Mouse (Mus musculus) liver, embryonic 11.5 days (tissue): ENCODE results near the gene Celf5. TPM values are rescaled to one million over a fixed set of nuclear protein-coding genes. Genes with fewer than 3 reads are reported as not detected.

Experiments
- ATAC-seq: fragments of 200-750 bp; cut with Nextera tagmentation; replicated peaks from 2 replicates; pipeline ENCODE4 v1.8.0; 2017; ENCODE audit warnings: moderate number of reproducible peaks, mild to moderate bottlenecking, moderate TSS enrichment, moderate library complexity; ENCODE audit not compliant: low FRiP score
- DNase-seq: peaks from one replicate; pipeline ENCODE4 v3.0.0-alpha.2; 2017; ENCODE audit warnings: low spot score
- H3K27ac ChIP-seq: fragments of 300-500 bp; sonication (generic); 2 replicates; pipeline ENCODE4 v1.5.1; 2014; ENCODE audit warnings: mild to moderate bottlenecking, low read depth, low read length, control low read depth
- H3K27me3 ChIP-seq: fragments of 300-500 bp; sonication (generic); replicated peaks from 2 replicates; pipeline ENCODE4 v1.6.1; 2014; ENCODE audit warnings: low read length, mixed read lengths; ENCODE audit not compliant: control insufficient read depth, insufficient read depth
- H3K36me3 ChIP-seq: fragments of 300-500 bp; sonication (generic); 2 replicates; pipeline ENCODE4 v1.6.1; 2014; ENCODE audit warnings: mild to moderate bottlenecking, low read length, moderate library complexity, mixed read lengths; ENCODE audit not compliant: control insufficient read depth, insufficient read depth
- H3K4me1 ChIP-seq: fragments of 300-500 bp; sonication (generic); replicated peaks from 2 replicates; pipeline ENCODE4 v1.6.1; 2014; ENCODE audit warnings: low read length, mixed read lengths; ENCODE audit not compliant: control insufficient read depth, insufficient read depth
- H3K4me2 ChIP-seq: fragments of 300-500 bp; sonication (generic); 2 replicates; pipeline ENCODE4 v1.6.1; 2014; ENCODE audit warnings: mild to moderate bottlenecking, control low read depth, moderate library complexity
- H3K4me3 ChIP-seq: fragments of 300-500 bp; sonication (generic); 2 replicates; pipeline ENCODE4 v1.5.1; 2014; ENCODE audit warnings: low read depth, low read length, control low read depth
- H3K9ac ChIP-seq: fragments of 300-500 bp; sonication (generic); 2 replicates; pipeline ENCODE4 v1.6.1; 2014; ENCODE audit warnings: low read depth, low read length, control low read depth
- H3K9me3 ChIP-seq: fragments of 300-500 bp; sonication (generic); 2 replicates; pipeline ENCODE4 v1.6.1; 2016; ENCODE audit warnings: low read length, inconsistent platforms, mixed read lengths; ENCODE audit not compliant: control insufficient read depth
- WGBS: fragments of 180-500 bp; shearing (Covaris S2); extraction: QIAGEN DNeasy Blood & Tissue Kit; methylation state at CpG from one replicate; pipeline ENCODE4 v1.1.7; 2014; 5-methylcytosine and 5-hydroxymethylcytosine counted together
- polyA plus RNA-seq: library from polyadenylated mRNA; unstranded; fragments of >200 nt; fragmentation: Nextera tagmentation; extraction: Ambion mirVana; gene quantifications from 2 replicates; pipeline ENCODE4 v1.2.1, GENCODE M21; 2014

Celf5 gene
- polyA plus RNA-seq, 1 experiment from 2014 or later: not detected

- DNase-seq: no peak
- H3K4me1 ChIP-seq: peaks cover 78% of the 10 kb centered on the region
- H3K27ac ChIP-seq: 0 out of 2 replicates have a peak overlapping the region, but pooled peaks have one; percentile 55
- H3K4me2 ChIP-seq: no peak overlapping the region
- no peak overlapping the region for H3K4me3 ChIP-seq
- H3K9me3 ChIP-seq: no peaks in the 10 kb centered on the region
- no peaks in the 10 kb centered on the region; the same call in 1 of the 2 replicates for H3K27me3 ChIP-seq
- ATAC-seq: no peak
- no peak overlapping the region for H3K9ac ChIP-seq
- no peaks in the 10 kb centered on the region for H3K36me3 ChIP-seq
Observed at GRCm38 (mm10) chr10:81414682-81415081, 67.8 kb downstream of the Celf5 start.

GRCm38 (mm10) chr10:81413310-81414261 is 68.9 kb downstream of the Celf5 start:
- no peak for DNase-seq
- WGBS: 28% methylated on average over 26 of the region's 26 CpGs
- Histone ChIP-seq H3K27me3 (no peaks in the 10 kb centered on the region; the same call in none of the 2 replicates), H3K4me1 (peaks cover 83% of the 10 kb centered on the region), H3K9ac (peak overlapping the region; percentile 46; the same call in 1 of the 2 replicates), H3K27ac (peak overlapping the region; percentile 55), H3K4me2 (peak overlapping the region; percentile 52), H3K9me3 (no peaks in the 10 kb centered on the region), H3K4me3 (0 out of 2 replicates have a peak overlapping the region, but pooled peaks have one; percentile 12), H3K36me3 (no peaks in the 10 kb centered on the region)
- no peak for ATAC-seq

- Histone ChIP-seq H3K27ac (peak overlapping the region; percentile 25; the same call in 1 of the 2 replicates), H3K9me3 (no peaks in the 10 kb centered on the region), H3K4me3 (no peak overlapping the region), H3K4me1 (peaks cover 89% of the 10 kb centered on the region), H3K27me3 (peaks cover 8% of the 10 kb centered on the region), H3K36me3 (no peaks in the 10 kb centered on the region; the same call in 1 of the 2 replicates), H3K4me2 (no peak overlapping the region), H3K9ac (no peak overlapping the region)
- 70% methylated on average over 16 of the region's 16 CpGs for WGBS
- DNase-seq (no peak), ATAC-seq (no peak)
Observed at GRCm38 (mm10) chr10:81412586-81413309, 69.8 kb downstream of the Celf5 start.

- Histone ChIP-seq H3K36me3 (no peaks in the 10 kb centered on the region; the same call in 1 of the 2 replicates), H3K27ac (peak overlapping the region; percentile 62), H3K9ac (no peak overlapping the region), H3K4me1 (peaks cover 89% of the 10 kb centered on the region), H3K27me3 (peaks cover 17% of the 10 kb centered on the region), H3K4me3 (no peak overlapping the region), H3K4me2 (no peak overlapping the region), H3K9me3 (no peaks in the 10 kb centered on the region)
- WGBS: 75% methylated on average over 18 of the region's 18 CpGs
- ATAC-seq: no peak
- no peak for DNase-seq
Observed at GRCm38 (mm10) chr10:81411471-81412400, 70.8 kb downstream of the Celf5 start.

- Histone ChIP-seq H3K27ac (peak overlapping the region; percentile 62), H3K4me2 (peak overlapping the region; percentile 48), H3K36me3 (no peaks in the 10 kb centered on the region; the same call in 1 of the 2 replicates), H3K9ac (no peak overlapping the region), H3K4me3 (peak overlapping the region; percentile 29; the same call in 1 of the 2 replicates), H3K9me3 (no peaks in the 10 kb centered on the region), H3K4me1 (peaks cover 92% of the 10 kb centered on the region), H3K27me3 (peaks cover 24% of the 10 kb centered on the region)
- ATAC-seq (no peak), DNase-seq (no peak)
- 72% methylated on average over 9 of the region's 9 CpGs for WGBS
Observed at GRCm38 (mm10) chr10:81410981-81411380, 71.5 kb downstream of the Celf5 start.

GRCm38 (mm10) chr10:81410350-81410749 is 72.2 kb downstream of the Celf5 start:
- H3K4me1 ChIP-seq: peaks cover 95% of the 10 kb centered on the region
- H3K4me2 ChIP-seq: peak overlapping the region; percentile 48
- H3K9me3 ChIP-seq: no peaks in the 10 kb centered on the region
- H3K27me3 ChIP-seq: peaks cover 24% of the 10 kb centered on the region
- peak overlapping the region; percentile 29 for H3K4me3 ChIP-seq
- DNase-seq: no peak
- H3K36me3 ChIP-seq: no peaks in the 10 kb centered on the region; the same call in 1 of the 2 replicates
- H3K27ac ChIP-seq: peak overlapping the region; percentile 75; the same call in 1 of the 2 replicates
- no peak for ATAC-seq
- WGBS: 29% methylated on average over 4 of the region's 4 CpGs
- no peak overlapping the region for H3K9ac ChIP-seq

GRCm38 (mm10) chr10:81409330-81409729 is 73.2 kb downstream of the Celf5 start:
- 17% methylated on average over 8 of the region's 8 CpGs for WGBS
- Histone ChIP-seq H3K4me3 (peak overlapping the region; percentile 29), H3K4me1 (peaks cover 86% of the 10 kb centered on the region)

More at GRCm38 (mm10) chr10:81409330-81409729, 73.2 kb downstream of the Celf5 start:
- Histone ChIP-seq H3K27ac (peak overlapping the region; percentile 75), H3K9ac (peak overlapping the region; percentile 35; the same call in 1 of the 2 replicates), H3K4me2 (peak overlapping the region; percentile 48), H3K9me3 (no peaks in the 10 kb centered on the region), H3K27me3 (peaks cover 24% of the 10 kb centered on the region), H3K36me3 (no peaks in the 10 kb centered on the region; the same call in 1 of the 2 replicates)
- ATAC-seq (peak; percentile 8; the same call in 1 of the 2 replicates), DNase-seq (no peak)
